Mouse (Mus musculus) A20 (cell line): ENCODE results near the gene Rnh1.
A peak's percentile ranks its signal among the peaks of the same experiment; 100 is the strongest.

Experiments used
- DNase-seq: peaks from one replicate; pipeline ENCODE4 v3.0.0-alpha.2; 2011; ENCODE audit warnings: low read depth, low spot score

Gene Rnh1

GRCm38 (mm10) chr7:141172116-141173006 is at the start of gene Rnh1:
TSS of gene Rnh1 (minus strand) at chr7:141172857.
- peak; percentile 99 for DNase-seq

- DNase-seq: no peak
These were observed 49.4 kb upstream of the Rnh1 start for GRCm38 (mm10) chr7:141222126-141222467.

- peak; percentile 100 for DNase-seq
These were observed 48.8 kb upstream of the Rnh1 start for GRCm38 (mm10) chr7:141221249-141222125.

GRCm38 (mm10) chr7:141220377-141220776 is 47.7 kb upstream of the Rnh1 start:
- DNase-seq: no peak

- no peak for DNase-seq
These were observed 47.0 kb upstream of the Rnh1 start for GRCm38 (mm10) chr7:141219558-141220099.

- DNase-seq: no peak
These were observed 46.0 kb upstream of the Rnh1 start for GRCm38 (mm10) chr7:141218557-141219133.

GRCm38 (mm10) chr7:141218141-141218540 is 45.5 kb upstream of the Rnh1 start:
- no peak for DNase-seq

GRCm38 (mm10) chr7:141217343-141218013 is 44.8 kb upstream of the Rnh1 start:
- peak; percentile 31 for DNase-seq

GRCm38 (mm10) chr7:141216894-141217293 is 44.2 kb upstream of the Rnh1 start:
- no peak for DNase-seq

- peak; percentile 88 for DNase-seq
These were observed 43.5 kb upstream of the Rnh1 start for GRCm38 (mm10) chr7:141215880-141216733.

GRCm38 (mm10) chr7:141215101-141215879 is 42.6 kb upstream of the Rnh1 start, which contains the start of gene Rassf7:
TSS of gene Rassf7 (plus strand) at chr7:141215860.
- DNase-seq: peak; percentile 100

GRCm38 (mm10) chr7:141214310-141214709 is 41.7 kb upstream of the Rnh1 start:
- no peak for DNase-seq

GRCm38 (mm10) chr7:141213605-141214235 is 41.1 kb upstream of the Rnh1 start, which contains the start of gene Lmntd2:
TSS of gene Lmntd2 (minus strand) at chr7:141214080.
- DNase-seq: no peak

GRCm38 (mm10) chr7:141213133-141213532 is 40.5 kb upstream of the Rnh1 start:
- DNase-seq: no peak

- no peak for DNase-seq
These were observed 38.0 kb upstream of the Rnh1 start for GRCm38 (mm10) chr7:141210606-141211131.

GRCm38 (mm10) chr7:141210137-141210536 is 37.5 kb upstream of the Rnh1 start:
- no peak for DNase-seq

- DNase-seq: no peak
These were observed 36.9 kb upstream of the Rnh1 start for GRCm38 (mm10) chr7:141209526-141209925.

GRCm38 (mm10) chr7:141206182-141206937 is 33.7 kb upstream of the Rnh1 start:
- DNase-seq: no peak
